Mouse (Mus musculus): ENCODE data around the gene Abi3bp. TPM values are rescaled to one million over a fixed set of nuclear protein-coding genes. Genes with fewer than 3 reads are reported as not detected.

Abi3bp gene
- polyA plus RNA-seq, 1 experiment from 2014 or later, result 0.44 TPM

- Histone ChIP-seq H3K27me3 (replicated peaks; ENCODE audit: control insufficient read depth, insufficient read depth, low read length) (no peaks in the 10 kb centered on the region), H3K9me3 (ENCODE audit: control insufficient read depth, low read length) (no peaks in the 10 kb centered on the region), H3K4me3 (ENCODE audit: low read depth, low read length) (peak within 1 kb of the TSS; percentile 88), H3K27ac (ENCODE audit: low read depth, low read length) (peak within 1 kb of the TSS; percentile 99), H3K9ac (ENCODE audit: low read depth, low read length) (peak within 1 kb of the TSS; percentile 92), H3K36me3 (ENCODE audit: control insufficient read depth, insufficient read depth, low read length) (no peaks in the 10 kb centered on the region), H3K4me1 (replicated peaks; ENCODE audit: control insufficient read depth, insufficient read depth, low read length) (peaks cover 16% of the 10 kb centered on the region), H3K4me2 (peak within 1 kb of the TSS; percentile 77)
- ATAC-seq (replicated peaks; ENCODE audit: low FRiP score) (peak; percentile 90), DNase-seq (ENCODE audit: low spot score) (peak; percentile 98)
- under 1% methylated on average over 60 of the region's 62 CpGs for WGBS
Measured at GRCm38 (mm10) chr16:56717224-56718200, 239.8 kb downstream of the Abi3bp start, which contains the start of gene Tfg. Gene Tfg, minus strand, starts transcription at chr16:56717450.

DNA sequence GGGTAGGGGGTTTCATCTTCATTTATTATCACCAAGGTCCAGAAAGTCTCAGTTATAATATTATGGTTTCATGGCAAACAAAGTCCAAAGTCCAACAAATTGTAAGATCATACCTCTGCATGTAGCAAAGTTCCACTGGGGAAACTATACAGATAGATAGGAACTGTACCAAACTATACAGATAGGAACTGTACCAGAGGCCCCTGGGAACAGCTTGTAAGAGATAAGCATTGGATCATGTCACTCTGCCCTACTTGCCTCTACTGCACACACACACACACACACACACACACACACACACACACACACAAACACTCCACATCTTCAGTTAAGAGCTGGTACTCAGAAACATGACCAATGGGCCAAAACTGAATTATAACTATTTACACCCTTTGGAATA is 241.4 kb downstream of the Abi3bp start:
- peak overlapping the region; percentile 73 for H3K4me2 ChIP-seq
- DNase-seq (ENCODE audit: low spot score), result no peak
- peak overlapping the region; percentile 45; the same call in 1 of the 2 replicates for H3K27ac ChIP-seq (ENCODE audit: low read depth, low read length)

GRCm38 (mm10) chr16:56722357-56722756 is 244.7 kb downstream of the Abi3bp start:
- no peak overlapping the region for H3K4me3 ChIP-seq (ENCODE audit: low read depth, low read length)
- H3K27me3 ChIP-seq (replicated peaks; ENCODE audit: control insufficient read depth, insufficient read depth, low read length), result no peaks in the 10 kb centered on the region
- whole genome bisulfite sequencing, result 59% methylated on average over 4 of the region's 4 CpGs
- H3K4me1 ChIP-seq (replicated peaks; ENCODE audit: control insufficient read depth, insufficient read depth, low read length), result peaks cover 7% of the 10 kb centered on the region; the same call in 1 of the 2 replicates
- H3K36me3 ChIP-seq (ENCODE audit: control insufficient read depth, insufficient read depth, low read length), result no peaks in the 10 kb centered on the region
- no peak for DNase-seq (ENCODE audit: low spot score)
- ATAC-seq (replicated peaks; ENCODE audit: low FRiP score), result no peak
- H3K27ac ChIP-seq (ENCODE audit: low read depth, low read length), result no peak overlapping the region
- no peaks in the 10 kb centered on the region for H3K9me3 ChIP-seq (ENCODE audit: control insufficient read depth, low read length)
- H3K4me2 ChIP-seq, result no peak overlapping the region
- no peak overlapping the region for H3K9ac ChIP-seq (ENCODE audit: low read depth, low read length)

More for the DNA sequence above, 241.4 kb downstream of the Abi3bp start:
- H3K4me3 ChIP-seq (ENCODE audit: low read depth, low read length), result no peak overlapping the region
- no peaks in the 10 kb centered on the region for H3K36me3 ChIP-seq (ENCODE audit: control insufficient read depth, insufficient read depth, low read length)
- peaks cover 16% of the 10 kb centered on the region for H3K4me1 ChIP-seq (replicated peaks; ENCODE audit: control insufficient read depth, insufficient read depth, low read length)
- ATAC-seq (replicated peaks; ENCODE audit: low FRiP score), result peak; percentile 71
- no peaks in the 10 kb centered on the region for H3K9me3 ChIP-seq (ENCODE audit: control insufficient read depth, low read length)
- no peaks in the 10 kb centered on the region for H3K27me3 ChIP-seq (replicated peaks; ENCODE audit: control insufficient read depth, insufficient read depth, low read length)
- no peak overlapping the region for H3K9ac ChIP-seq (ENCODE audit: low read depth, low read length)

DNA sequence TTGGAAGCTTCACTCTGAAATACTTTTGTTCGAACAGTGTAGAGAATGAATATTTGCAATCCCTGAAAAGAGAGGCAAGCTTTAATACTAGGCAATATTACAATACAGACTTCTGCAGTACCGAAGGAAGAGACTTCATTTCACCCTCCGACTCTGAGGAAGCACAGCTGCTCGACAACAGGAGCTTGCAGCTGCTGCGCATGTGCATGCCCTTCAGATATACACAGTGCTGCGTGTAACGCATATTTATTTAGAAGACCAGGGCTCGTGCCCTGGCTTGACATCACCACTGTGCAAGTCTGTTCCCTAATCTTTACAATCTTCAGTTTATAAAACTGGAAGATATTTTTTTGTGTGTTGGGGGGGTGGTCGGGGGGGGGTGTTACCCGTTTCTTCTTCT is 247.2 kb downstream of the Abi3bp start:
- Histone ChIP-seq H3K4me2 (no peak overlapping the region), H3K9me3 (ENCODE audit: control insufficient read depth, low read length) (no peaks in the 10 kb centered on the region), H3K4me1 (replicated peaks; ENCODE audit: control insufficient read depth, insufficient read depth, low read length) (peaks cover 3% of the 10 kb centered on the region; the same call in 1 of the 2 replicates), H3K4me3 (ENCODE audit: low read depth, low read length) (no peak overlapping the region), H3K36me3 (ENCODE audit: control insufficient read depth, insufficient read depth, low read length) (no peaks in the 10 kb centered on the region), H3K27ac (ENCODE audit: low read depth, low read length) (no peak overlapping the region), H3K27me3 (replicated peaks; ENCODE audit: control insufficient read depth, insufficient read depth, low read length) (no peaks in the 10 kb centered on the region), H3K9ac (ENCODE audit: low read depth, low read length) (no peak overlapping the region)
- DNase-seq (ENCODE audit: low spot score) (no peak), ATAC-seq (replicated peaks; ENCODE audit: low FRiP score) (no peak)
- 77% methylated on average over 10 of the region's 10 CpGs for WGBS

GRCm38 (mm10) chr16:56729060-56729459 is 251.4 kb downstream of the Abi3bp start:
- Histone ChIP-seq H3K4me3 (ENCODE audit: low read depth, low read length) (no peak overlapping the region), H3K36me3 (ENCODE audit: control insufficient read depth, insufficient read depth, low read length) (no peaks in the 10 kb centered on the region), H3K27me3 (replicated peaks; ENCODE audit: control insufficient read depth, insufficient read depth, low read length) (no peaks in the 10 kb centered on the region), H3K27ac (ENCODE audit: low read depth, low read length) (no peak overlapping the region), H3K9ac (ENCODE audit: low read depth, low read length) (no peak overlapping the region), H3K4me2 (no peak overlapping the region), H3K9me3 (ENCODE audit: control insufficient read depth, low read length) (no peaks in the 10 kb centered on the region), H3K4me1 (replicated peaks; ENCODE audit: control insufficient read depth, insufficient read depth, low read length) (no peaks in the 10 kb centered on the region)
- ATAC-seq (replicated peaks; ENCODE audit: low FRiP score) (no peak), DNase-seq (ENCODE audit: low spot score) (no peak)
- 14% methylated on average over 1 of the region's 1 CpGs for WGBS

Other genes with a start within 250 kb of the Abi3bp start
- gene Tfg, start 239.6 kb downstream of the Abi3bp start, polyA plus RNA-seq (2014; fragmentation: Nextera tagmentation; extraction: Ambion mirVana), result 143 and 157 TPM in 2 replicates

Measured in liver, embryonic 11.5 days (tissue).